Mouse (Mus musculus): ENCODE data around the gene Sirpb1b. TPM values are rescaled to one million over a fixed set of nuclear protein-coding genes. Genes with fewer than 3 reads are reported as not detected.
"Not testable (repeated sequence)": the region's sequence is repeated elsewhere in the genome, so short reads cannot be mapped to it uniquely, and the experiment has no call there.

Sirpb1b gene
- not detected in 2 replicates for polyA plus RNA-seq (2014; fragmentation: Nextera tagmentation; extraction: Ambion mirVana)

GRCm38 (mm10) chr3:15574887-15575286, at the start of gene Sirpb1b:
Sirpb1b (minus strand) TSS chr3:15575065.
- WGBS: no CpG with 5 or more reads among the region's 1 CpGs

GRCm38 (mm10) chr3:15590377-15591117, 15.7 kb upstream of the Sirpb1b start:
- WGBS: 89% methylated on average over 2 of the region's 2 CpGs
- H3K9ac ChIP-seq (ENCODE audit: low read length); DNase-seq (ENCODE audit: low spot score); H3K4me3 ChIP-seq (ENCODE audit: low read depth, low read length); H3K27me3 ChIP-seq (replicated peaks; ENCODE audit: control insufficient read depth, insufficient read depth, low read length); ATAC-seq; H3K9me3 ChIP-seq (replicated peaks; ENCODE audit: control insufficient read depth, low read length); H3K4me1 ChIP-seq (ENCODE audit: control insufficient read depth, insufficient read depth, low read length); H3K36me3 ChIP-seq (ENCODE audit: control insufficient read depth, insufficient read depth, low read length); H3K27ac ChIP-seq (ENCODE audit: low read depth, low read length); H3K4me2 ChIP-seq (ENCODE audit: low read length): not testable (repeated sequence)

More at GRCm38 (mm10) chr3:15574887-15575286, at the start of gene Sirpb1b:
- H3K4me3 ChIP-seq (ENCODE audit: low read depth, low read length); H3K36me3 ChIP-seq (ENCODE audit: control insufficient read depth, insufficient read depth, low read length); H3K9me3 ChIP-seq (replicated peaks; ENCODE audit: control insufficient read depth, low read length); H3K9ac ChIP-seq (ENCODE audit: low read length); H3K27ac ChIP-seq (ENCODE audit: low read depth, low read length); H3K27me3 ChIP-seq (replicated peaks; ENCODE audit: control insufficient read depth, insufficient read depth, low read length); ATAC-seq; H3K4me1 ChIP-seq (ENCODE audit: control insufficient read depth, insufficient read depth, low read length); H3K4me2 ChIP-seq (ENCODE audit: low read length); DNase-seq (ENCODE audit: low spot score): not testable (repeated sequence)

GRCm38 (mm10) chr3:15586665-15587064, 11.8 kb upstream of the Sirpb1b start:
- 87% methylated on average over 1 of the region's 1 CpGs for WGBS
- H3K27me3 ChIP-seq (replicated peaks; ENCODE audit: control insufficient read depth, insufficient read depth, low read length); DNase-seq (ENCODE audit: low spot score); H3K4me1 ChIP-seq (ENCODE audit: control insufficient read depth, insufficient read depth, low read length); H3K9ac ChIP-seq (ENCODE audit: low read length); ATAC-seq; H3K27ac ChIP-seq (ENCODE audit: low read depth, low read length); H3K4me2 ChIP-seq (ENCODE audit: low read length); H3K36me3 ChIP-seq (ENCODE audit: control insufficient read depth, insufficient read depth, low read length); H3K9me3 ChIP-seq (replicated peaks; ENCODE audit: control insufficient read depth, low read length); H3K4me3 ChIP-seq (ENCODE audit: low read depth, low read length): not testable (repeated sequence)

GRCm38 (mm10) chr3:15583452-15583851, 8.6 kb upstream of the Sirpb1b start:
- Histone ChIP-seq H3K36me3 (ENCODE audit: control insufficient read depth, insufficient read depth, low read length) (no peaks in the 10 kb centered on the region), H3K27me3 (replicated peaks; ENCODE audit: control insufficient read depth, insufficient read depth, low read length) (no peaks in the 10 kb centered on the region), H3K27ac (ENCODE audit: low read depth, low read length) (no peak overlapping the region), H3K9ac (ENCODE audit: low read length) (no peak overlapping the region), H3K4me1 (ENCODE audit: control insufficient read depth, insufficient read depth, low read length) (no peaks in the 10 kb centered on the region), H3K4me3 (ENCODE audit: low read depth, low read length) (no peak overlapping the region), H3K9me3 (replicated peaks; ENCODE audit: control insufficient read depth, low read length) (no peaks in the 10 kb centered on the region), H3K4me2 (ENCODE audit: low read length) (no peak overlapping the region)
- no peak for ATAC-seq
- no peak for DNase-seq (ENCODE audit: low spot score)
- 93% methylated on average over 1 of the region's 1 CpGs for WGBS

- not testable (repeated sequence) for H3K9ac ChIP-seq (ENCODE audit: low read length); H3K27ac ChIP-seq (ENCODE audit: low read depth, low read length); H3K4me2 ChIP-seq (ENCODE audit: low read length); H3K36me3 ChIP-seq (ENCODE audit: control insufficient read depth, insufficient read depth, low read length); H3K27me3 ChIP-seq (replicated peaks; ENCODE audit: control insufficient read depth, insufficient read depth, low read length); H3K4me3 ChIP-seq (ENCODE audit: low read depth, low read length); H3K4me1 ChIP-seq (ENCODE audit: control insufficient read depth, insufficient read depth, low read length); DNase-seq (ENCODE audit: low spot score); ATAC-seq; H3K9me3 ChIP-seq (replicated peaks; ENCODE audit: control insufficient read depth, low read length)
- WGBS: 87% methylated on average over 3 of the region's 3 CpGs
Measured at GRCm38 (mm10) chr3:15582948-15583347, 8.1 kb upstream of the Sirpb1b start.

- not testable (repeated sequence) for H3K4me2 ChIP-seq (ENCODE audit: low read length); ATAC-seq; H3K27ac ChIP-seq (ENCODE audit: low read depth, low read length); H3K9ac ChIP-seq (ENCODE audit: low read length); H3K4me1 ChIP-seq (ENCODE audit: control insufficient read depth, insufficient read depth, low read length); H3K36me3 ChIP-seq (ENCODE audit: control insufficient read depth, insufficient read depth, low read length); DNase-seq (ENCODE audit: low spot score); H3K27me3 ChIP-seq (replicated peaks; ENCODE audit: control insufficient read depth, insufficient read depth, low read length); H3K9me3 ChIP-seq (replicated peaks; ENCODE audit: control insufficient read depth, low read length); H3K4me3 ChIP-seq (ENCODE audit: low read depth, low read length)
Measured at GRCm38 (mm10) chr3:15576466-15576865, 1.6 kb upstream of the Sirpb1b start.

- DNase-seq (ENCODE audit: low spot score): no peak
- Histone ChIP-seq H3K9ac (ENCODE audit: low read length) (no peak overlapping the region), H3K9me3 (replicated peaks; ENCODE audit: control insufficient read depth, low read length) (peaks cover 4% of the 10 kb centered on the region; the same call in 1 of the 2 replicates), H3K27me3 (replicated peaks; ENCODE audit: control insufficient read depth, insufficient read depth, low read length) (no peaks in the 10 kb centered on the region), H3K4me1 (ENCODE audit: control insufficient read depth, insufficient read depth, low read length) (no peaks in the 10 kb centered on the region), H3K27ac (ENCODE audit: low read depth, low read length) (no peak overlapping the region), H3K4me3 (ENCODE audit: low read depth, low read length) (no peak overlapping the region), H3K36me3 (ENCODE audit: control insufficient read depth, insufficient read depth, low read length) (no peaks in the 10 kb centered on the region), H3K4me2 (ENCODE audit: low read length) (no peak overlapping the region)
- no peak for ATAC-seq
Measured at GRCm38 (mm10) chr3:15528589-15528988, 46.3 kb downstream of the Sirpb1b start.

GRCm38 (mm10) chr3:15513608-15514007, 61.3 kb downstream of the Sirpb1b start:
- not testable (repeated sequence) for H3K27ac ChIP-seq (ENCODE audit: low read depth, low read length); H3K9me3 ChIP-seq (replicated peaks; ENCODE audit: control insufficient read depth, low read length); H3K4me3 ChIP-seq (ENCODE audit: low read depth, low read length); DNase-seq (ENCODE audit: low spot score); H3K4me1 ChIP-seq (ENCODE audit: control insufficient read depth, insufficient read depth, low read length); H3K27me3 ChIP-seq (replicated peaks; ENCODE audit: control insufficient read depth, insufficient read depth, low read length); H3K36me3 ChIP-seq (ENCODE audit: control insufficient read depth, insufficient read depth, low read length); ATAC-seq; H3K4me2 ChIP-seq (ENCODE audit: low read length); H3K9ac ChIP-seq (ENCODE audit: low read length)
- 89% methylated on average over 10 of the region's 11 CpGs for WGBS

- H3K36me3 ChIP-seq (ENCODE audit: control insufficient read depth, insufficient read depth, low read length); H3K4me3 ChIP-seq (ENCODE audit: low read depth, low read length); DNase-seq (ENCODE audit: low spot score); ATAC-seq; H3K9ac ChIP-seq (ENCODE audit: low read length); H3K9me3 ChIP-seq (replicated peaks; ENCODE audit: control insufficient read depth, low read length); H3K4me1 ChIP-seq (ENCODE audit: control insufficient read depth, insufficient read depth, low read length); H3K4me2 ChIP-seq (ENCODE audit: low read length); H3K27me3 ChIP-seq (replicated peaks; ENCODE audit: control insufficient read depth, insufficient read depth, low read length); H3K27ac ChIP-seq (ENCODE audit: low read depth, low read length): not testable (repeated sequence)
- WGBS: 84% methylated on average over 3 of the region's 3 CpGs
Measured at GRCm38 (mm10) chr3:15507792-15508321, 67.0 kb downstream of the Sirpb1b start.

All from forebrain, embryonic 14.5 days (tissue).